9 mouse cellular contexts compared by ENCODE assay signal in the genomic region with DNA sequence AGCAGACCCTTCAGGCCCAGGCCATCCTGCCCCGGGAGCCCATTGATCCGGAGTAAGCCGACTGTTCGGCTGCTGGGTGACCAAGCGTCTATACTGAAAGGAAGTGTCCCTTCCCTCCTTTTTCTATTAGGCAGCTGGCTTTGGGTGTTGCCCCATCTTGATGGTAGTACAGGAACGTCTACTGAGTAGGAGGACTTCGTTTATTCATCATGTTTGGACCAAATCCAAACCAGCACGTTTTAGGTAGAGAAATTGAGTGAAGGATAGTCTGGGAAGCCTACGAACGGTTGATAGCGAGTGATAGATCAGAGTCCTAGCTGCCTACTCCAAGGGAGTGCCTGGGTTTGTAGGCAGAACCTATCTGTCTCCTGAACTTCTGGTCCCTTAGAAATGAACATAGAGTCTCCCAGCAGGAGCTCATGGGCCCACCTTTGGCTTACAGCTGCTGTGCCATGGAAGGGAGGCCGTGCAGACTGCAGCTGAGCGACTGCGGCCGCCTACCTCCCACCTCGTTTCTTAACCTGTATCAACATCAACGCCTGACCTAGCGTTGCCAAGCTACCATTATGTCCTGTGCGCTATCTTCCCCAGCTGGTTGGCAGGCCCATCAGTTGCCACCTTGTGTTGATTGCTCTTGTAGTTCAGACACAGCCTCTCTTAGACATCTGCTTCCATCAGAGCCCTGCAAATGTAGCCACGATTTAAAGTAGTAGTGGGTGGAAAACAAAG. TPM values are rescaled to one million over a fixed set of nuclear protein-coding genes. Genes with fewer than 3 reads are reported as not detected.
DNase-seq lines count a peak whose midpoint lies in the region; ATAC-seq lines count a peak whose summit lies in the region.
"Had no signal": no experiment of that assay in that cellular context is flagged by ENCODE, and none has a peak within 500 bp of the region (broad histone marks: within the 10 kb centered on the region; RNA-seq: fewer than 3 reads in every experiment).

No protein-coding gene starts in this region.

- peak overlapping the region; percentile 80 for H3K4me3 ChIP-seq in heart, embryonic 11.5 days (ENCODE audit: low read depth, low read length)
- peak overlapping the region; percentile 84 for H3K4me3 ChIP-seq in heart, embryonic 16.5 days (ENCODE audit: low read length)
- H3K4me3 ChIP-seq in megakaryocyte, embryonic 14.5 days (replicated peaks) = peak overlapping the region; percentile 97

- no peak for DNase-seq in heart, postnatal 36 days
- peak; percentile 68 for DNase-seq in MEL-GATA-1-ER (ENCODE audit: extremely low read depth, low read depth)
- no peak for DNase-seq in thymus, postnatal 14 days
- no peak for DNase-seq in layer of hippocampus, adult 9-10 months (ENCODE audit: low spot score)
- no peak for DNase-seq in left cerebral cortex, postnatal 36 days (ENCODE audit: low spot score in 2 of 2)

- peak overlapping the region; percentile 58; the same call in 1 of the 2 replicates for H3K27ac ChIP-seq in heart, embryonic 11.5 days (ENCODE audit: low read depth, low read length)
- H3K27ac ChIP-seq in heart, embryonic 16.5 days (ENCODE audit: low read length) = peak overlapping the region; percentile 53

- H3K27me3 ChIP-seq in heart, embryonic 11.5 days (ENCODE audit: control insufficient read depth, insufficient read depth, low read length) = no peaks in the 10 kb centered on the region
- H3K27me3 ChIP-seq in heart, embryonic 16.5 days (ENCODE audit: control insufficient read depth, insufficient read depth, low read length) = no peaks in the 10 kb centered on the region
- H3K27me3 ChIP-seq in megakaryocyte, embryonic 14.5 days (replicated peaks) = peaks cover 15% of the 10 kb centered on the region
- H3K27me3 ChIP-seq: Patski had no signal

- no peaks in the 10 kb centered on the region for H3K36me3 ChIP-seq in heart, embryonic 11.5 days (ENCODE audit: control insufficient read depth, insufficient read depth, low read length)
- H3K36me3 ChIP-seq in heart, embryonic 16.5 days (ENCODE audit: control insufficient read depth, insufficient read depth) = no peaks in the 10 kb centered on the region
- H3K36me3 ChIP-seq in megakaryocyte, embryonic 14.5 days (replicated peaks; ENCODE audit: low read length) = peaks cover 7% of the 10 kb centered on the region

- peaks cover 28% of the 10 kb centered on the region for H3K4me1 ChIP-seq in heart, embryonic 11.5 days (ENCODE audit: control insufficient read depth, insufficient read depth, low read length)
- H3K4me1 ChIP-seq in heart, embryonic 16.5 days (ENCODE audit: control insufficient read depth, insufficient read depth, low read length) = peaks cover 29% of the 10 kb centered on the region
- H3K4me1 ChIP-seq in megakaryocyte, embryonic 14.5 days = peaks cover 67% of the 10 kb centered on the region

- ATAC-seq in heart, embryonic 11.5 days (replicated peaks; ENCODE audit: insufficient number of reproducible peaks, low FRiP score, low TSS enrichment) = no peak
- ATAC-seq in heart, embryonic 16.5 days (replicated peaks; ENCODE audit: extremely low read depth, insufficient read depth, low FRiP score) = no peak

- no peaks in the 10 kb centered on the region for H3K9me3 ChIP-seq in heart, embryonic 11.5 days (replicated peaks; ENCODE audit: control insufficient read depth, low read length)
- no peaks in the 10 kb centered on the region for H3K9me3 ChIP-seq in heart, embryonic 16.5 days (replicated peaks; ENCODE audit: control insufficient read depth, low read length)
- H3K9me3 ChIP-seq in megakaryocyte, embryonic 14.5 days = peaks cover 4% of the 10 kb centered on the region; the same call in 1 of the 2 replicates

- WGBS in heart, embryonic 11.5 days (ENCODE audit: insufficient replicate concordance) = 42% methylated on average over 20 of the region's 20 CpGs
- WGBS in heart, embryonic 16.5 days = 41% methylated on average over 20 of the region's 20 CpGs

- intact Hi-C loops in heart, postnatal 36 days (cut with DNase I) = no loop called here
- intact Hi-C loops in left cerebral cortex, postnatal 36 days (cut with DNase I) = no loop called here

- peak overlapping the region; percentile 81 for H3K4me2 ChIP-seq in heart, embryonic 11.5 days
- H3K4me2 ChIP-seq in heart, embryonic 16.5 days (ENCODE audit: low read depth, low read length) = peak overlapping the region; percentile 91

- H3K9ac ChIP-seq in heart, embryonic 11.5 days (ENCODE audit: low read depth, low read length) = peak overlapping the region; percentile 82
- peak overlapping the region; percentile 79 for H3K9ac ChIP-seq in heart, embryonic 16.5 days (ENCODE audit: low read length)

RNA-seq across cellular contexts. Expression of a gene that starts 1.0 kb away (rescaled TPM):
- 6.2 and 6.9 TPM in 2 replicates for polyA plus RNA-seq in heart, embryonic 11.5 days (2014; fragmentation: Nextera tagmentation; extraction: Ambion mirVana)
- 10 to 100 TPM; 12.3 to 13.9 TPM for total RNA-seq in heart, postnatal 36 days (2021)
- 16.6 and 18.5 TPM in 2 replicates for polyA plus RNA-seq in heart, embryonic 16.5 days (2015; fragmentation: Nextera tagmentation; extraction: Ambion mirVana)
- polyA plus RNA-seq in megakaryocyte, embryonic 14.5 days (2012; ENCODE audit: insufficient read depth, low replicate concordance) = 1.8 and 4.1 TPM in 2 replicates
- total RNA-seq in left cerebral cortex, postnatal 36 days (2021) = 10 to 100 TPM; 15.3 to 15.7 TPM

RNA-seq across cellular contexts. Expression of a gene that starts 2.8 kb away (rescaled TPM):
- 21.7 and 24.6 TPM in 2 replicates for polyA plus RNA-seq in heart, embryonic 11.5 days (2014; fragmentation: Nextera tagmentation; extraction: Ambion mirVana)
- 10 to 100 TPM; 79.4 to 82.5 TPM for total RNA-seq in heart, postnatal 36 days (2021)
- polyA plus RNA-seq in heart, embryonic 16.5 days (2015; fragmentation: Nextera tagmentation; extraction: Ambion mirVana) = 29.8 and 45.6 TPM in 2 replicates
- polyA plus RNA-seq in megakaryocyte, embryonic 14.5 days (2012; ENCODE audit: insufficient read depth, low replicate concordance) = 94.2 and 172 TPM in 2 replicates
- total RNA-seq in left cerebral cortex, postnatal 36 days (2021) = 10 to 100 TPM; 33.4 to 36.4 TPM

RNA-seq across cellular contexts. Expression of a gene that starts 5.1 kb away (rescaled TPM):
- 0.34 and 0.70 TPM in 2 replicates for polyA plus RNA-seq in heart, embryonic 11.5 days (2014; fragmentation: Nextera tagmentation; extraction: Ambion mirVana)
- total RNA-seq in heart, postnatal 36 days (2021) = not detected
- polyA plus RNA-seq in heart, embryonic 16.5 days (2015; fragmentation: Nextera tagmentation; extraction: Ambion mirVana) = 0.44 and 0.67 TPM in 2 replicates
- not detected in 2 replicates for polyA plus RNA-seq in megakaryocyte, embryonic 14.5 days (2012; ENCODE audit: insufficient read depth, low replicate concordance)
- under 1 TPM; 0.32 to 0.45 TPM for total RNA-seq in left cerebral cortex, postnatal 36 days (2021)

RNA-seq across cellular contexts. Expression of a gene that starts 26.4 kb away (rescaled TPM):
- polyA plus RNA-seq in heart, embryonic 11.5 days (2014; fragmentation: Nextera tagmentation; extraction: Ambion mirVana) = 11.8 and 14.7 TPM in 2 replicates
- 1 to 10 TPM; 8.0 to 8.2 TPM for total RNA-seq in heart, postnatal 36 days (2021)
- polyA plus RNA-seq in heart, embryonic 16.5 days (2015; fragmentation: Nextera tagmentation; extraction: Ambion mirVana) = 26.9 and 27.1 TPM in 2 replicates
- polyA plus RNA-seq in megakaryocyte, embryonic 14.5 days (2012; ENCODE audit: insufficient read depth, low replicate concordance) = 12.4 and 15.0 TPM in 2 replicates
- 10 to 100 TPM; 38.3 to 40.0 TPM for total RNA-seq in left cerebral cortex, postnatal 36 days (2021)

RNA-seq across cellular contexts. Expression of a gene that starts 42.9 kb away (rescaled TPM):
- 0.09 TPM in 1 of 2 replicates, not detected in the other for polyA plus RNA-seq in heart, embryonic 11.5 days (2014; fragmentation: Nextera tagmentation; extraction: Ambion mirVana)
- under 1 TPM; 0.36 to 0.41 TPM for total RNA-seq in heart, postnatal 36 days (2021)
- polyA plus RNA-seq in heart, embryonic 16.5 days (2015; fragmentation: Nextera tagmentation; extraction: Ambion mirVana) = 0.55 and 0.83 TPM in 2 replicates
- 1.1 TPM in 1 of 2 replicates, not detected in the other for polyA plus RNA-seq in megakaryocyte, embryonic 14.5 days (2012; ENCODE audit: insufficient read depth, low replicate concordance)
- under 1 TPM in 1 of 2 experiments, not detected in 1; 0.77 TPM for total RNA-seq in left cerebral cortex, postnatal 36 days (2021)
- polyA plus RNA-seq: Patski had no signal
